Mouse (Mus musculus): ENCODE results near the gene Apobec2. TPM values are rescaled to one million over a fixed set of nuclear protein-coding genes. Genes with fewer than 3 reads are reported as not detected.

Gene Apobec2
- polyA plus RNA-seq, 1 experiment from 2014 or later: 0.19 TPM

Other genes starting within 250 kb of the Apobec2 start
- gene Trem1, start 200.2 kb downstream of the Apobec2 start, polyA plus RNA-seq (2015; fragmentation: Nextera tagmentation; extraction: Ambion mirVana): not detected in 2 replicates
- gene Trem3, start 185.2 kb downstream of the Apobec2 start, polyA plus RNA-seq (2015; fragmentation: Nextera tagmentation; extraction: Ambion mirVana): not detected in 2 replicates
- 0.10 TPM in 1 of 2 replicates, not detected in the other for gene Treml4, start 168.6 kb downstream of the Apobec2 start, polyA plus RNA-seq (2015; fragmentation: Nextera tagmentation; extraction: Ambion mirVana)
- 0.08 TPM in 1 of 2 replicates, not detected in the other for gene Treml2, start 133.4 kb downstream of the Apobec2 start, polyA plus RNA-seq (2015; fragmentation: Nextera tagmentation; extraction: Ambion mirVana)
- 0.09 TPM in 1 of 2 replicates, not detected in the other for gene B430306N03Rik, start 116.8 kb downstream of the Apobec2 start, polyA plus RNA-seq (2015; fragmentation: Nextera tagmentation; extraction: Ambion mirVana)
- 3.9 and 4.1 TPM in 2 replicates for gene Trem2, start 86.5 kb downstream of the Apobec2 start, polyA plus RNA-seq (2015; fragmentation: Nextera tagmentation; extraction: Ambion mirVana)
- 0.46 and 0.55 TPM in 2 replicates for gene Treml1, start 73.0 kb downstream of the Apobec2 start, polyA plus RNA-seq (2015; fragmentation: Nextera tagmentation; extraction: Ambion mirVana)
- 17.6 and 18.9 TPM in 2 replicates for gene Nfya, start 23.0 kb downstream of the Apobec2 start, polyA plus RNA-seq (2015; fragmentation: Nextera tagmentation; extraction: Ambion mirVana)
- gene Oard1, start 22.9 kb downstream of the Apobec2 start, polyA plus RNA-seq (2015; fragmentation: Nextera tagmentation; extraction: Ambion mirVana): 59.0 and 60.7 TPM in 2 replicates
- gene Tspo2, start 18.6 kb upstream of the Apobec2 start, polyA plus RNA-seq (2015; fragmentation: Nextera tagmentation; extraction: Ambion mirVana): 2.3 and 2.8 TPM in 2 replicates
- 0.17 and 0.24 TPM in 2 replicates for gene Unc5cl, start 22.0 kb upstream of the Apobec2 start, polyA plus RNA-seq (2015; fragmentation: Nextera tagmentation; extraction: Ambion mirVana)

Data from forebrain, embryonic 15.5 days (tissue).